Mouse (Mus musculus) forebrain, embryonic 14.5 days (tissue): ENCODE measurements at regions not wholly inside any gene's neighbourhood (a gene's known extent, or its start where the extent isn't known, plus 50 kb on each side); places are given as distances from the start of the nearest gene placed in this dataset.

ENCODE experiments used
- ATAC-seq: fragments of 200-750 bp; cut with Nextera tagmentation; 2 replicates; pipeline ENCODE4 v1.8.0; 2017; ENCODE audit warnings: mild to moderate bottlenecking, moderate library complexity
- DNase-seq: peaks from one replicate; pipeline ENCODE4 v3.0.0-alpha.2; 2015; ENCODE audit warnings: low spot score
- H3K27ac ChIP-seq: fragments of 300-500 bp; sonication (generic); 2 replicates; pipeline ENCODE4 v1.5.1; 2014; ENCODE audit warnings: low read depth, mild to moderate bottlenecking, control low read depth, low read length, moderate library complexity
- H3K27me3 ChIP-seq: fragments of 300-500 bp; sonication (generic); replicated peaks from 2 replicates; pipeline ENCODE4 v1.6.1; 2014; ENCODE audit warnings: low read length, control low read depth, mixed read lengths; ENCODE audit not compliant: control insufficient read depth, insufficient read depth
- H3K36me3 ChIP-seq: fragments of 300-500 bp; sonication (generic); 2 replicates; pipeline ENCODE4 v1.6.1; 2014; ENCODE audit warnings: low read length, control low read depth; ENCODE audit not compliant: control insufficient read depth, insufficient read depth
- H3K4me1 ChIP-seq: fragments of 300-500 bp; sonication (generic); 2 replicates; pipeline ENCODE4 v1.6.1; 2014; ENCODE audit warnings: antibody characterized with exemption, low read length, control low read depth; ENCODE audit not compliant: control insufficient read depth, insufficient read depth
- H3K4me2 ChIP-seq: fragments of 300-500 bp; sonication (generic); 2 replicates; pipeline ENCODE4 v1.6.1; 2014; ENCODE audit warnings: mild to moderate bottlenecking, control low read depth, low read length
- H3K4me3 ChIP-seq: fragments of 300-500 bp; sonication (generic); 2 replicates; pipeline ENCODE4 v1.5.1; 2014; ENCODE audit warnings: low read depth, low read length, control low read depth
- H3K9ac ChIP-seq: fragments of 300-500 bp; sonication (generic); 2 replicates; pipeline ENCODE4 v1.6.1; 2014; ENCODE audit warnings: mild to moderate bottlenecking, low read length, control low read depth, moderate library complexity
- H3K9me3 ChIP-seq: fragments of 300-500 bp; sonication (generic); replicated peaks from 2 replicates; pipeline ENCODE4 v1.6.1; 2016; ENCODE audit warnings: low read length, control low read depth, mixed read lengths; ENCODE audit not compliant: control insufficient read depth
- WGBS: fragments of 180-500 bp; shearing (Covaris S2); extraction: QIAGEN DNeasy Blood & Tissue Kit; methylation state at CpG from one replicate; pipeline ENCODE4 v1.1.7; 2014; 5-methylcytosine and 5-hydroxymethylcytosine counted together

DNA sequence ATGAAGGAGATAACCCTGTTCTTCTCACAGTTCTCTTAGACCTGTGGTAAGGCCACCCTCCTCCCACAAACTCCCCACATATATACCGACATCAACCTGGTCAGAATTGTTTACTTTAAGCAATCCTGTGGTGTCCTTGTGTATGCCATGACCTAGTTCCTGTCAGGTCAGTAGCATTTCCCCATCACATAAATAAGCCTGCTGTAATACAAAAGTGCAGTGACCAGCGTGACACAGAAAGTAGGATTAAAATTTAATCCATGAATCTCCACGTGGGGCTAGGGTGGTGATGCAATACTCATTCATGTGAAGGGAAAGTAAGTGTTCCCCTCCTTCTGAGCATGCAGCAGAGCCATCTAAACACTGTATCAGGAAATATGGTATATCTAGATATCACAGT lies 923.2 kb upstream of the Lrrc6 start:
- Histone ChIP-seq H3K4me1 (no peaks in the 10 kb centered on the region), H3K9ac (no peak overlapping the region), H3K9me3 (no peaks in the 10 kb centered on the region), H3K27me3 (no peaks in the 10 kb centered on the region), H3K36me3 (no peaks in the 10 kb centered on the region), H3K4me2 (no peak overlapping the region), H3K4me3 (no peak overlapping the region), H3K27ac (no peak overlapping the region)
- WGBS, result 77% methylated on average over 3 of the region's 3 CpGs
- DNase-seq (no peak), ATAC-seq (no peak)

DNA sequence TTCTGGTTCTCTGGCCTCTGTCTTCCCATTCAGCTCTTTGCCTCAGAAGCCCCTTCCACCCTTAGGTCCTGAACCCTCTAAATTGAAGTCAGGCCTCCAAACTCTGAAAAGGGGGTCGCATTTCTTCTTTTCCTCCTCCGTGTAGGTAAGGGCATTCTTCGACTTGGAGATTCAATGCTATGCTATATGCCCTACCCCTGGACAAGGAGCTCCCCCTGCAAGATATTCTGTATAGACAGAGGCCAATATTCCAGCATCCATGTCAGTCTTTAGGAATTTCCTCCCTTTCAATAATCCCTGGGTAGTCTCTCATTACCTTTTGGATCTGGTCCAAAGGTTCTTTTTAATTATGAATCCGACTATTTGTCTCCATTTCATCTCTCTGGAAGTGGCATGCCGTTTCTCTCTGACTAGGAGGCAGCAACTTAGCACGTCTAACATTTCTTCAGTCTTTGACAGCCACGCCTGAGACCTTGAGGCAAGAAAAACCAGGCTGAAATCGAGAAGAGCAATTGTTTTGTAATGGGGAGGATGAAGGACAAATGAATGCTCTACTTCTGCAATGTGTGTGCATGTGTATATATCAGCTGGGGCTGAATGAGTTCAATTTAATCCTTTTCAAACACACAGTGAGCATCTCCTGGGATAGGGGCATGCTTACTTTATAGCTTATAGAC lies 921.7 kb upstream of the Lrrc6 start:
- Histone ChIP-seq H3K4me3 (no peak overlapping the region), H3K27me3 (no peaks in the 10 kb centered on the region), H3K36me3 (no peaks in the 10 kb centered on the region), H3K27ac (no peak overlapping the region), H3K4me2 (no peak overlapping the region), H3K9me3 (no peaks in the 10 kb centered on the region), H3K9ac (no peak overlapping the region), H3K4me1 (no peaks in the 10 kb centered on the region)
- DNase-seq, result peak; percentile 16
- no peak for ATAC-seq
- WGBS, result 65% methylated on average over 8 of the region's 8 CpGs

DNA sequence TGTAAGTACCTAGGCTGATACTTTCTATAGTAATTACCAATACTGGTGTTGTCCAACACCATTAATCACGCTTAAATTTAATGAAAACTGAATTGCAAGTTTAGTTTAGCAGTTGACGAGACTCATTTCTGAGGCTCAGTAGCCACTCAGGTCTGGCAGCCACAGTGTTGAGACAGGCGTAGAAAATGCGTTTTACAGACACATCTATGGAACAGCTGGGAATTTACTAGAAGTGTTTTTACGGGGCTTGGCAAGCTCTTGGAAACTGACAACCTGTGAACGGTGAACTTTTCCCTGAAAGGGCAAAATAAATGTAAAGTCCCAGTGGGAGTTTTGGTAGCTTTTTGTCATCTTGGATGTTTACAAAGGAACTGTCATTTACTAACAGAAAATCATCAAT lies 920.1 kb upstream of the Lrrc6 start:
- H3K4me1 ChIP-seq, result no peaks in the 10 kb centered on the region
- no peaks in the 10 kb centered on the region for H3K27me3 ChIP-seq
- no peak overlapping the region for H3K4me3 ChIP-seq
- peak; percentile 24 for DNase-seq
- 67% methylated on average over 6 of the region's 6 CpGs for WGBS
- H3K9me3 ChIP-seq, result no peaks in the 10 kb centered on the region
- no peak overlapping the region for H3K9ac ChIP-seq
- H3K4me2 ChIP-seq, result no peak overlapping the region
- no peak for ATAC-seq
- no peak overlapping the region for H3K27ac ChIP-seq
- no peaks in the 10 kb centered on the region for H3K36me3 ChIP-seq

DNA sequence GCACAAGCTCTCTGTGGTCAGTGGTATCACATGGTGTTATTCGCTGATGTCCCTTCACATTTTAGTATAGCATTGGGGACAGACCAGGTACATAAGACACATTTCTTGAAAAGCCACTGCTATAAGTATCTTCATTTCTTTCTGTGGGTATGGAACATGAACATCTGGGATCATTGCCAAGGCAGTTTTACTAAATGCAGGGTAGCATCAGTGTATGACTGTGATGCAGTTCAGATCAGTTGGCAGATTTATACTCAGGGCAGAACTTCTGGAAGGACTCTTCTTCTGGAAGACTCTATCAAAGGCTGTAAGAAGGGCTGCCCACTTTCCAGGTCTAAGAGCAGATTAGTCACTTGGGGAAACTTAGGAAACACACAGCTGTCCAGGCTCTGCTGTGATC lies 919.0 kb upstream of the Lrrc6 start:
- DNase-seq (no peak), ATAC-seq (no peak)
- Histone ChIP-seq H3K27me3 (no peaks in the 10 kb centered on the region), H3K9me3 (no peaks in the 10 kb centered on the region), H3K4me1 (no peaks in the 10 kb centered on the region), H3K4me2 (no peak overlapping the region), H3K4me3 (no peak overlapping the region), H3K27ac (no peak overlapping the region), H3K36me3 (no peaks in the 10 kb centered on the region), H3K9ac (no peak overlapping the region)
- 91% methylated on average over 1 of the region's 1 CpGs for WGBS

DNA sequence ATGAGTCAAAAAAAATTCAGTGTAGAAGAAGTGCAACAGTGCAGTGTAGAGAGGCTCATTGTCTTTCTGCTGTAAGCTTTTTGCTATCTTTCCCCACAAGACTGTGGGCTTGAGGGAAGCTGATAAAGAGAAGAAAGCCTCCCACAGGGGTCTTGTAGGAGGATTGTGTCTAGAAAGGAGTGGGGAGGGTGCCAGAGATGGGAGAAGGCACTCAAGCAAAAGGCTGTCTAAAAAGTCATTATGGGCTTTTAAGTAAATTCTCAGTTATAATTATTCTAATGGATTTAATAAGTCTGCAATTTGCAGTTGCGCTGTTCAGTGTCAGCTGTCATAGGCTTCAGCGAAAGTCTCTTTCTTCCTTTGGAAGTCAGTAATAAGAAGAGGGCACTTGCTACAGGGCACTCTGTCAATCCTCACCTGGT lies 917.0 kb upstream of the Lrrc6 start:
- Histone ChIP-seq H3K36me3 (no peaks in the 10 kb centered on the region), H3K9ac (no peak overlapping the region), H3K27ac (no peak overlapping the region), H3K4me1 (no peaks in the 10 kb centered on the region), H3K9me3 (no peaks in the 10 kb centered on the region), H3K27me3 (no peaks in the 10 kb centered on the region), H3K4me2 (no peak overlapping the region), H3K4me3 (no peak overlapping the region)
- ATAC-seq (peak; percentile 62), DNase-seq (peak; percentile 59)
- WGBS, result 91% methylated on average over 2 of the region's 2 CpGs

DNA sequence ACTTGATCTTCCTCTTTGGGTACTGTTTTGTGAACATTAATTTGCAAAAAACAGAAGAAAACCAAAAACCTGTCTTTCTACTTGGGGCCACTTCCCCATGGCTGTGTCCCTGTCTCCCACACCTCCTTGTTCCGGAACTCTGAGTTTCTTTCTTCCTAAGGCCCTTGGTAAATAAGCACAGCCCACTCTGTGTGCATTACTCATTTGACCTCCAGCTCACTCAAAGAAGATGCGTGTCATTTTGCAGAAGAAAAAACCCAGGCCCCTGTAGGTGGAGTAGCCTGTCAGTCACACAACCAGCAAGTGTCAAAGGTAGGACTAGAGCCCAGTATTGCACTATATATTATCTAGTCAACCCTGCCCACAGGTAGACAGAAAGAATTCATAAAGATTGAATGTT lies 915.1 kb upstream of the Lrrc6 start:
- ATAC-seq (no peak), DNase-seq (no peak)
- WGBS, result 87% methylated on average over 2 of the region's 2 CpGs
- Histone ChIP-seq H3K4me3 (no peak overlapping the region), H3K4me1 (no peaks in the 10 kb centered on the region), H3K36me3 (no peaks in the 10 kb centered on the region), H3K9me3 (no peaks in the 10 kb centered on the region), H3K4me2 (no peak overlapping the region), H3K9ac (no peak overlapping the region), H3K27ac (no peak overlapping the region), H3K27me3 (no peaks in the 10 kb centered on the region)

DNA sequence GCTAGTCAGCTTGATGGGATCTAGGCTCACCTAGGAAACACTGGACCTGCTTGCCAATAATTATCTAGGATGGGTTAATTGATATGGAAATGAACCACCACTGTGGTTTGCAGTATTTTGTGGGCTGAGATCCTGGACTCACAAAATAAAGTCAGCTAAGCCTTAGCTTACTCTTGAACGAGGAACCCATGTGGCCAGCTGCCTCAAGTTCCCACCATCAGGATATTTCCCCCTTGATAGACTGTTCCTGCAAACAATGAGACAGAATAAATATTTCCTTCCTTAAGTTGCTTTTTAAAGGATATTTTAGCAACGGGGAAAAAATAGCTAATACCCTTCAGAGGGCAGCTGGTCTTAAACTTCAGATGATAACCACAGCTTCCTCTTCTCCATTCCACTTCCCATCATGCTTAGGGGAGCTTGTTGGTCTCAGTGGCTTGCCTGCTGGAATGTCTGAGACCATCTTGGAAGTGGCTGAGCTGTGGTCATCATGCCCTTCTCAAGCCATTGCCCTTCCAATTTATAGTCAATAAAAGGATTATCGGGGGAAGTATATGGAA lies 913.7 kb upstream of the Lrrc6 start:
- no peak overlapping the region for H3K27ac ChIP-seq
- no peaks in the 10 kb centered on the region for H3K9me3 ChIP-seq
- H3K9ac ChIP-seq, result no peak overlapping the region
- H3K27me3 ChIP-seq, result no peaks in the 10 kb centered on the region
- H3K4me1 ChIP-seq, result no peaks in the 10 kb centered on the region
- H3K4me3 ChIP-seq, result no peak overlapping the region
- DNase-seq (no peak), ATAC-seq (no peak)
- 90% methylated on average over 3 of the region's 3 CpGs for WGBS
- no peak overlapping the region for H3K4me2 ChIP-seq
- H3K36me3 ChIP-seq, result no peaks in the 10 kb centered on the region

DNA sequence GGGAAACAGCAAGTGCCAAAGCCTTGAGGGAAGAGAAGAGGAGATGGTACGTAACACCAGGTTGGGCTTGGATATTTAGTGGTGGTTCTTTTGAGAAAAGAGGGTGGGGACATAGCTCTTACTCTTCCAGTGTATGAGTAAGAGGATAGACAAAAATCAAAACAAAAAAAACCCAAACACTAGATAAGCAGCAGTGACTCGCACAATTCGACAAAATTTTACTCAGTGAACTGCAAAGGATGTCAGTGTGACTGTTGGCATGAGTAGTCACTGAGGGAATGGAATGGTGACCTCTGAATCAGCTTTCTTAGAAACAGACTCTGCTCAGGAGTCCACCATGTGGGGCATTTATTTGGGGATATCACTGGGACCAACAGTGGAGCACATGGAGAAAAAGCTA lies 912.9 kb upstream of the Lrrc6 start:
- ATAC-seq (no peak), DNase-seq (no peak)
- Histone ChIP-seq H3K27me3 (no peaks in the 10 kb centered on the region), H3K4me1 (no peaks in the 10 kb centered on the region), H3K9ac (no peak overlapping the region), H3K4me3 (no peak overlapping the region), H3K36me3 (no peaks in the 10 kb centered on the region), H3K27ac (no peak overlapping the region), H3K4me2 (no peak overlapping the region), H3K9me3 (no peaks in the 10 kb centered on the region)
- WGBS, result 94% methylated on average over 3 of the region's 3 CpGs

DNA sequence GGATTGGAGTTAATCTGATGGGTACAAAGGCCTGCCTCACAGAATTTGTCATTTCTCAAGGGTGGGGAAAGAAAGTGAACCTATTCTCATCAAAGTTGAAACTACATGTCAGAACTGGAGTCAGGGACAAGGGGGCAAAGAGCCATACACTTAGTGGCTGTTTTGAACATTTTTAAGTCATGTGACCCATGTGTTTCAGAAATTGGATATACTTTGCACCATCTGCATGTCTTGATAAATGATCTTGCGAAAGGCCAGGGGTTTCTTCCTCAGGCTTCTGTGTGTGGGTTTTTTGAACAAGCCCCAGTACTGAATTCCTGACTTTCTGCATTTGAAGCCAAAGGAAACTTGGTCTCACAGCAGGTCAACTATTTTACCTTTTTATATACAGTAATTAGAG lies 911.7 kb upstream of the Lrrc6 start:
- no peak overlapping the region for H3K9ac ChIP-seq
- no peak overlapping the region for H3K4me2 ChIP-seq
- DNase-seq, result no peak
- ATAC-seq, result no peak
- H3K4me1 ChIP-seq, result no peaks in the 10 kb centered on the region
- no peak overlapping the region for H3K4me3 ChIP-seq
- no peaks in the 10 kb centered on the region for H3K27me3 ChIP-seq
- 92% methylated on average over 1 of the region's 1 CpGs for WGBS
- no peak overlapping the region for H3K27ac ChIP-seq
- H3K36me3 ChIP-seq, result no peaks in the 10 kb centered on the region
- no peaks in the 10 kb centered on the region for H3K9me3 ChIP-seq
